Mouse (Mus musculus) layer of hippocampus, postnatal 36 days (tissue): ENCODE measurements at regions not wholly inside any gene's neighbourhood (a gene's known extent, or its start where the extent isn't known, plus 50 kb on each side); places are given as distances from the start of the nearest gene placed in this dataset.

Experiments used
- DNase-seq, 2 experiments: peaks; one replicate each; pipeline ENCODE4 v3.0.0; 2022

GRCm38 (mm10) chr9:87964508-87964907, 233.4 kb upstream of the Tbx18 start:
- DNase-seq = no peak

GRCm38 (mm10) chr9:87965103-87965780, 234.2 kb upstream of the Tbx18 start:
- DNase-seq = no peak

- no peak for DNase-seq
Observed at GRCm38 (mm10) chr9:87968190-87969082, 237.4 kb upstream of the Tbx18 start.

DNA sequence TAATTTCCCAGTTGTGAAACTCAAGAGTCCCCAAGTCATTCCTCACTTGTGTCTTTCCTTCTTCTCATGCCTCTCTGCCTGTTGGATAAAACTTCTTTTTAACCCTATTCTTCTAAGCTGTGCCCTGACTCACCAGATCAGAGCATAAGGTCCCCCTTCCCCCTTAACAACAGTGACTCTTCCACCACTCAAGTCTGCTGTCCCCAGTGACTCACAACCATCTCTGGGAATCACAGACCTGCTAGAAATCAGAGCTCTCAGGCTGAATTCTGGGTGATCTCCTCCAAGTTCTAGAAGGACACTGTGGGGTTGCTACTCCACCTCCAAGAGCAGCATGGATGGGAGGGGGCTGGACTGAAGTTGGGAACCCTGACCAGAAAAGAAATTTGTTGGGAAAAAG, 239.5 kb upstream of the Tbx18 start:
- DNase-seq = no peak

DNA sequence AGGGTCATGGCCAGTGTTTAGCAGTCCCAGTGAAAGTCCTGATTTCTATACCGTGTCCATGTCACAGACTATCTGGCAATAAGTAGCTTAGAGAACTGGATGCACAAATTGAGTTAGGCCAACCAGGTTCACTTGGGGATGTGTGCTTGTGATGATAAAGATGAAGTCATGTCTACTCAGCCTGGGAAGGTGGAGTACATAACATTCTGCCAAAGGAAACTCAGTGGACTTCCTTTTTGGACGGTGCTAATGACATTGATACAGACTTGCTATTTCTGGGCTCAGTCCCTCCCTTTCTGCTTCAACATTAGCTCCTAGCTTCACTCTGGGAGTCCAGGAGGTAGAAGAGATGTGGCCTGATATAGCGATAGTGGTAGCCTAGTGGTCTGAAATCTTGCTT, 240.7 kb upstream of the Tbx18 start:
- DNase-seq = no peak

DNA sequence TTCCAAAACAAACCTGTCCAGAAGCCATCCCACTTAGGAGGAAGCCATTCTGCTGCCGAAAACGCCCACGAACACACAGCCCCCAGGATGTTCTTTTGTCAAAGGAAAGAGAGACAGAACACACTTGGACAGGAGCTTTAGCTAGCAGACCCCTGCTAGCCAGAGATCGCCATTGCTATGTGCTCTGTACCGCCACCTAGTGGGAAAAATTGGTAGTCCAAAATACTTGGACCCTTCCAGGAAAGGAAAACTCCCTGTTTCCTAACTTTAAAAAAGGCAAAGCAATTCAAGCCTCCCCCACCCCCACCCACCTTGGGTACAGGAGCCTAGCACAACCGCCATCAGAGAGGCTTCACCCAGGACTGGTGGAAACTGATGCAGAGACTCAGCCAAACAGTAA, 242.5 kb upstream of the Tbx18 start:
- DNase-seq = no peak

DNA sequence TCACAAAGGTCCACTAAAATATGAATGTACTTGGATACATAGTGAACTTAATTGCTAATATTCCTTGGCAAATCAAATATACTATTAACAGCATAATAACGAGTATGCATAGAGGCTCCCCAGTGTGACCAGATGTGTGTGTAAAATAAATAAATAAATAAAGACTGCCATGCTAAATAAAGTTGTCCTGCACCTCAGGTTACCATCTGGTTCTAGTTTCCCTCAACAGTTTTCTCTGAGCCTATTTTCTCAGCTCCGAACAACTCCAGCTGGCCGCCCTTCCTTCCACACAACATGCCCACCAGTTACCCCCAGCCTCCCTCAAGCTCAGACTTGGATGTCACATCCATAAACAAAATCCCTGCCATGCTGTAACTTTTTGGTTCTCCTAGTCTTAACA, 253.8 kb upstream of the Tbx18 start:
- DNase-seq = no peak

DNA sequence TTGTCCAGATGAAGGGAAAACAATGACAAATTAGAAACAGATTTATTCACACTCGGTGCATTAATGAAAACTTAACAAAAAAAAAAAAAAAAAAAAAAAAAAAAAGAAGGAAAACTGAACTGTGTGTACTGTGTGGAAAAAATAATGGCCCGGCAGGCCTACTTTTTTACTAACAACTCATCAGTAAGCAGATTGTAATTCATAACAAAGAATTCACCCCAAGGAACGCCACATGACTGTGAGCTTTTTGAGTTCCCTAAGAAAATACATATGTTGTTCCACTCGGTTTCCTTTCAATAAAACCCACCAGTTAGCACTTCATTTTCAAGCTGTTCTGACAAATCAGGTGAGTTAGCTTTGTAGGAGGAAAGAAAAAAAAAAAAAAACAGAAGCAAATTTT, 254.4 kb upstream of the Tbx18 start:
- DNase-seq = no peak

GRCm38 (mm10) chr9:88005945-88006700, 275.1 kb upstream of the Tbx18 start:
- no peak for DNase-seq

DNA sequence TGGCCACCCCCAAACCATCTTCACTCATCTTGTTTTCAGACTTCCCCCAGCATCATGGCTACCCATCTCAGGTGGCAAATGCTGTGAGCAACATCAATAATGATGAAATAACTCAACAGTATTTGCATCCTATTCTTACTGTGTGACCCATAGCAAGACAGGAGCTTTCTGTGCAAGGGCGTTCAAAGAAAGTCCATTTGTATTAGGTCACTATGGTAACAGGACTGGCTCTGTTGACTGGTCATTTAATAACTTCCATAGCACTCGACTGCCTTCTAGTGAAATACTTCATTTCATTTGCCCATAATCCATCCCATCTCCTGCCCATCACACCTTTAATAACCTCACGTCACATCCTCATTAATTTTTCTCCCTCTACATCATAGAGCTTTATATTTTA, 292.7 kb upstream of the Tbx18 start:
- DNase-seq = no peak

GRCm38 (mm10) chr9:88025936-88026335, 294.9 kb upstream of the Tbx18 start:
- no peak for DNase-seq

GRCm38 (mm10) chr9:88030509-88031148, 296.4 kb upstream of the Nt5e start:
- peak; percentile 4 to 24 for DNase-seq

DNA sequence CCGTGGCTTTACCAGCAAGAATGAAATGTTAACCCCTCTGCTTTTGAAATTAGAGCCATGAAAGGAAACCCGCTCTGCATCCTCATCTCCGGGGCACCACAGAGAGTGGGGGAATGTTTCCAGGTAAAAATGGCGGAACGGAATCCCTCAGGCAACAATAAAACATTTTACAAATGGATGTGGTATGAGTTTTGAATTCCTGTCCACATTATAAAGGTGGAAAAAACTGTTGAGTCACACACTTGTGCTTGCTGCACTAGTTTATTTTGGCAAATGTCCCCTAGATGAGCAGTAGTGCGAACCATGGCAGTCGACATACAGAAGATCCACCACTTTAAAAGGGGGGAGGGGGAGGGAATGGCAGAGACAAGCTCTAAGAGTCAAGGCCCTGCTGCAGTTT, 289.4 kb upstream of the Nt5e start:
- no peak for DNase-seq

- no peak for DNase-seq
Observed at GRCm38 (mm10) chr9:88049270-88049669, 277.7 kb upstream of the Nt5e start.

DNA sequence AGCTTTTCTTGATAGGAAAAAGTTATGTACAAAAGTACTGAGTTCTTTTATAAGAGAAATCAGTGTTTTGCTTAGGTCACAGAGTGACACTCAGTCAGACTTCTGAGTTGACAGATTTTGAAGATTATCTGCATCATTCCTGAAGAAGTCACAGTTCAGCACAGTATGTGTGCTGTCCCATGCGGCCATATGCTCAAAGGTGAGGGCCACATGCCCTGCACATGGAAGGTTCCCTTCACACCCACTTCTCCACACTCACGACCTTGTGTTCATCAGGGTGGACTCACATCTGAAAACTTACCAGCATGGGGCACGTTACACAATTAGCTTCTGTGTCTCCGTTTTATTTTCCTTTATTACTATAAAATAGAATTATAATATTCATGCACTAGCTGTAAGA, 277.2 kb upstream of the Nt5e start:
- no peak for DNase-seq

- no peak for DNase-seq
Observed at GRCm38 (mm10) chr9:88058551-88058950, 268.4 kb upstream of the Nt5e start.

- no peak for DNase-seq
Observed at GRCm38 (mm10) chr9:88059005-88059404, 268.0 kb upstream of the Nt5e start.

GRCm38 (mm10) chr9:88063973-88064676, 262.9 kb upstream of the Nt5e start:
- no peak for DNase-seq

DNA sequence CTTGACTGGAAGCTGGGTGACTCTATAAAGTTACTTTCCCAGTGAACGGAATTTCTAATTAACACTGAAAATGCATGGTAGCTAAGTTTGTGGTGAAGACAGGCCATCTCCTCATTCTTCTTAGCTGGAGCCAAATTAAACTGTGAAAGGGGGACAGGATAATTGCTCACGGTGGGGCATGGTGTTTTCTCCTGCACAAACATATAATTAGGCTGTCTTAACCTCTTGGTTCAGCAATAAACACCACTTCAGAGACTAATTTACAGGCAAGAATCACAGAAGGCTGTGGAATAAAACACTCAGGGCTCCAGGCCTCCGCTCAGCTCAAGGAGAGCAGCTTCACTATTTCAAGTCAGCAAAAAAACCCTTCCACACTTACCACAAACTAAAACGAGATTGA, 261.9 kb upstream of the Nt5e start:
- DNase-seq = no peak

DNA sequence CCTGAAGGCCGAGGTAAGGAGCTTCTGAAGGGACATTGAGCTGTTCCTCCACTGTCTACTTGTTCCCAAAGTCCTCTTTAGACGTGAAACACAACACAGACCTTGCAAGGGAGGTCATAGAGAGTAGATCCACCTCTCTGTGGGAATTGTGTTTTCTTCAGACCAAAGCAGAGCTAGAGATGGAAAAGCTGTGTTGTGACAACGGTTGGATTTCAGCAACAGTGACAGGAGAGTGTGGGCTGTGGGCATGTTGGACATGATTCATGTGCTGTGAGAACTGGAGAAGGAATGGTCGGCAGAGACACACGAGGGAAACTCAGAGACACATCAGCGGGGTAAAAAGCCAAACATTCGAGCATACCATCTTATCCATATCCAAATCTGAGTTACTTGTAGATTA, 261.2 kb upstream of the Nt5e start:
- no peak for DNase-seq

DNA sequence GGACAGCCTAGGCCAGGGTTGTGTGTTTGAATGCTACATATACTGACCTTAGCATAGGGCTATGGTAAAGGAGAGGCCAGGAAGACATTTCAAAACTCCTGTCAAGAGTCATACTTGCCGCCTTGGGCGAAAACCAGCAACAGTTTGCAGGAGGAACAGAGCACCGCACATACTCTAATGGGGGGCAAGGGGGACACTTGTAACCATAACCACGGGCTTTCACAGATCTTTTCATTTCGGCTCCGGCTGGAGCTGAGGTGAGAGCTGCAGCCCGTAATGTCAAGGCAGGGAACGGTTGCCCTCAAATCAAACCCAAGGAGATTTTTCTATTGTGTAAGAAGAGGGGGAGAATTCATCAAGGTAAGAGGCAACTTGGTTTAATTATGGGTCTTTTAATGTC, 258.7 kb upstream of the Nt5e start:
- no peak for DNase-seq

- no peak for DNase-seq
Observed at GRCm38 (mm10) chr9:88068881-88069304, 258.1 kb upstream of the Nt5e start.
